ENCODE assay signal across 8 mouse cellular contexts in genomic region chr8:84559121-84559604, GRCm38 (mm10).
DNase-seq lines count a peak whose midpoint lies in the region; ATAC-seq lines count a peak whose summit lies in the region.

No protein-coding gene starts in this region.

- H3K4me3 ChIP-seq in forebrain, embryonic 15.5 days: peak overlapping the region; percentile 45
- peak overlapping the region; percentile 46 for H3K4me3 ChIP-seq in limb, embryonic 15.5 days
- peak overlapping the region; percentile 46 for H3K4me3 ChIP-seq in stomach, embryonic 16.5 days (replicated peaks; ENCODE audit: low read length)

- no peaks in the 10 kb centered on the region for H3K36me3 ChIP-seq in forebrain, embryonic 15.5 days
- no peaks in the 10 kb centered on the region for H3K36me3 ChIP-seq in limb, embryonic 15.5 days
- no peaks in the 10 kb centered on the region for H3K36me3 ChIP-seq in stomach, embryonic 16.5 days (ENCODE audit: control insufficient read depth, insufficient read depth, low read length)

- no peak overlapping the region for H3K27ac ChIP-seq in forebrain, embryonic 15.5 days (replicated peaks)
- H3K27ac ChIP-seq in limb, embryonic 15.5 days: no peak overlapping the region
- H3K27ac ChIP-seq in stomach, embryonic 16.5 days (ENCODE audit: low read length): no peak overlapping the region

- DNase-seq in kidney, postnatal 10 days: peak; percentile 14
- DNase-seq in kidney, adult 9 months: no peak
- DNase-seq in cerebellum, postnatal 14 days: peak; percentile 65 to 71
- no peak for DNase-seq in adrenal gland, adult 18-20 months (ENCODE audit: low spot score in 2 of 2)
- DNase-seq in thymus, postnatal 36 days: no peak

- peaks cover 38% of the 10 kb centered on the region for H3K27me3 ChIP-seq in forebrain, embryonic 15.5 days
- peaks cover 89% of the 10 kb centered on the region for H3K27me3 ChIP-seq in limb, embryonic 15.5 days
- peaks cover 47% of the 10 kb centered on the region for H3K27me3 ChIP-seq in stomach, embryonic 16.5 days (ENCODE audit: control insufficient read depth, insufficient read depth, low read length)

- H3K4me1 ChIP-seq in forebrain, embryonic 15.5 days: peaks cover 20% of the 10 kb centered on the region
- peaks cover 18% of the 10 kb centered on the region for H3K4me1 ChIP-seq in limb, embryonic 15.5 days
- H3K4me1 ChIP-seq in stomach, embryonic 16.5 days (ENCODE audit: control insufficient read depth, insufficient read depth, low read length): no peaks in the 10 kb centered on the region; the same call in 1 of the 2 replicates

- H3K9me3 ChIP-seq in forebrain, embryonic 15.5 days: no peaks in the 10 kb centered on the region
- H3K9me3 ChIP-seq in limb, embryonic 15.5 days: no peaks in the 10 kb centered on the region
- no peaks in the 10 kb centered on the region for H3K9me3 ChIP-seq in stomach, embryonic 16.5 days (replicated peaks; ENCODE audit: control insufficient read depth, low read length)

- H3K4me2 ChIP-seq in forebrain, embryonic 15.5 days (replicated peaks): peak overlapping the region; percentile 42
- H3K4me2 ChIP-seq in limb, embryonic 15.5 days: peak overlapping the region; percentile 77
- H3K4me2 ChIP-seq in stomach, embryonic 16.5 days (ENCODE audit: low read depth, low read length): peak overlapping the region; percentile 62

- WGBS in forebrain, embryonic 15.5 days: 1% methylated on average over 82 of the region's 84 CpGs
- 2% methylated on average over 83 of the region's 84 CpGs for whole genome bisulfite sequencing in limb, embryonic 15.5 days
- WGBS in stomach, embryonic 16.5 days: under 1% methylated on average over 84 of the region's 84 CpGs

- H3K9ac ChIP-seq in forebrain, embryonic 15.5 days (replicated peaks): peak overlapping the region; percentile 28
- no peak overlapping the region for H3K9ac ChIP-seq in limb, embryonic 15.5 days
- no peak overlapping the region for H3K9ac ChIP-seq in stomach, embryonic 16.5 days (ENCODE audit: low read length)

- no peak for ATAC-seq in forebrain, embryonic 15.5 days (replicated peaks)
- ATAC-seq in limb, embryonic 15.5 days (ENCODE audit: insufficient number of reproducible peaks, low FRiP score, low TSS enrichment, low read depth): no peak
- ATAC-seq in stomach, embryonic 16.5 days (ENCODE audit: insufficient read depth, low FRiP score): no peak

Comparison
In these comparisons a context has a peak if more than half of its experiments do, and no peak if none do; other contexts are left out.
1. DNase-seq: peak in kidney, postnatal 10 days (single experiment) and cerebellum, postnatal 14 days (2 of 2); none in kidney, adult 9 months (single experiment), adrenal gland, adult 18-20 months (0 of 2) and thymus, postnatal 36 days (0 of 2).
2. Peak in every context shown above with its lines, with median percentiles within 50 percentile points of each other: H3K4me2 ChIP-seq and H3K4me3 ChIP-seq.